Mouse (Mus musculus): ENCODE measurements around the gene Wdr89. TPM values are rescaled to one million over a fixed set of nuclear protein-coding genes. Genes with fewer than 3 reads are reported as not detected.
"Not testable (repeated sequence)": the region's sequence is repeated elsewhere in the genome, so short reads cannot be mapped to it uniquely, and the experiment has no call there.

The Wdr89 gene
- polyA plus RNA-seq, 1 experiment from 2014 or later: 14.5 TPM

DNA sequence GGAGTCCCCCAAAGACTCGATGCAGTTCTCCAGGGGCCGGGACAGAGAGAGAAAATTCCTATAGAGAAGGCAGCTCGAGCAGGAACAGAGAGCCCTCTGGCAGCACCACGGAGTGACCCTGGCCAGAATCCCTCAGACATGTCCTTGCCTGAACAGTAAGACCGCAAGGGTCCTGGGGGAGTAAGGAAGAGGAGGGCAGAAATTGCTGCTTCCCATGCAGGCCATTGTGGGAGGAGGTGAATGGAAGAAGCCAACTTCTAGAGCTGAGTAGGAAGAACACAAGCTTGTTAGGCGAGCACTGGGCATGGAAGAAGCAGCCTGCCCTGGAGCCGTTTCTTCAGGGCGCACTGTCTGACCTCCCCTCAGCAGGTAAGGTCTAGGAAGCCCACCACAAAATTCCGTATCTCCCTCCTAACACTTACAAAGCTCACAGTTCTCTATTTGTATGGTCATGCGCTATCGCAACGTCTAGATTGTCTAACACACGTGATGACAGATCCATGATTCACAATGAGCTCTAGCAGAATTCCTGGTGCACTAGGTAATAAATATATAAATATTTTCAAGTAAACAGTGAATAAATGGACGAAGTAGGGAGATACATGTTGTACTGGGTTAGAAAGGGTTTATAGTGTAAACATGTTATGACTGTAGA is 32.9 kb upstream of the Wdr89 start:
- H3K9ac ChIP-seq: peak overlapping the region; percentile 30; the same call in 1 of the 2 replicates
- no peak overlapping the region for H3K4me3 ChIP-seq (ENCODE audit: low read depth, low read length)
- no peak for TF ChIP-seq CTCF (IDR thresholded peaks at IDR 0.05; ENCODE audit: low read depth)
- no peaks in the 10 kb centered on the region for H3K4me1 ChIP-seq (ENCODE audit: insufficient read depth)
- H3K9me3 ChIP-seq (ENCODE audit: low read depth, low read length): no peaks in the 10 kb centered on the region; the same call in 1 of the 2 replicates
- ATAC-seq (ENCODE audit: insufficient read depth) (0 out of 2 replicates have a peak, but pooled peaks have one; percentile 6), DNase-seq (peak; percentile 26)
- H3K36me3 ChIP-seq (ENCODE audit: insufficient read depth): no peaks in the 10 kb centered on the region
- peak overlapping the region; percentile 48 for H3K4me2 ChIP-seq
- H3K27ac ChIP-seq (ENCODE audit: low read depth): no peak overlapping the region
- 59% methylated on average over 14 of the region's 14 CpGs for WGBS
- H3K27me3 ChIP-seq (ENCODE audit: insufficient read depth, low read length): no peaks in the 10 kb centered on the region

DNA sequence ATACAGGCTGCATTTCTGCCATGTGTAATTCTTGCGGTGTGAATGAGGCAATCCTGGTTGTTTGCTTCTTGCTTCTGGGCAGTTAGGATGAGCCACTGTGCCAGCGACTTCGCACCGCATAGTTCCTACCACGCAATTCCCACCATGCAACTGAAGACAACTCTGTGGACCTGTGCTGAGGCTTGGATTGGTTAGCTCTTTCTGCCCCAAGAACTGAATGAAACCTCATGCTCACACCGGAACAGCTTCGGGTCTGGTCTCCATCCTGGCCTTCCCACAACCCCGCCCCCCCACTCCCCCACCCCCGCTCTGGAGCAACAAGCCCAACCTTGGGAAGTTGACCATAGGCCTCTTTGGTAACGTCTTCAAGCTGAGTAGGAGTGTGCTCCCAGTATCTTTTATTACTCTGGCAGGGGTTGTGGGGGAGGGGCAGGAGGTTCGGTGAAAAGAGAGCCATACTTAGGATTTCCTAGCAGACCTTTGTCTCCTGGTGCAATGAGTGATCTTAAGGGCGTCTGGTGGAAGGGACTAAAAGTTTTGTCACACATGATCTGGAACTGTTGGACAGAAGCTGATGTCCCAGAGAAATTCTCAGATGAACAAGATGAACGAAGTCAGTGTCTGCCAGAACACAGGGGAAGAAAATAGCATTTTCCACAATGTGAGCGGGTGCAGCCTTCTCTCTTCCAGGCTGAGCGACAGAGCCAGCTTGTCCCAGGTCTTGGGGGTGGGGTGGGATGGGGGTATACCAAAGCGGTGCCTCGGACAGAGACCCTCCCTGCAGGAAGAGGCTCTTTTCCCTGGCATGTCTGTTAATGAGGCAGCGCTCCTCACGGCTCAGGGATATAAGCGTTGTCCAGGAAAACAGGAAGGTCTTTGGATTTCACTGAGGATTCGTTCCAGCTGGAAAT is 32.1 kb upstream of the Wdr89 start:
- peak; percentile 38; the same call in 1 of the 2 replicates for ATAC-seq (ENCODE audit: insufficient read depth)
- no peak for TF ChIP-seq CTCF (IDR thresholded peaks at IDR 0.05; ENCODE audit: low read depth)
- no peaks in the 10 kb centered on the region for H3K4me1 ChIP-seq (ENCODE audit: insufficient read depth)
- 30% methylated on average over 21 of the region's 21 CpGs for WGBS
- peak overlapping the region; percentile 48 for H3K4me2 ChIP-seq
- H3K4me3 ChIP-seq (ENCODE audit: low read depth, low read length): no peak overlapping the region; the same call in 1 of the 2 replicates
- peak overlapping the region; percentile 30; the same call in 1 of the 2 replicates for H3K9ac ChIP-seq
- H3K9me3 ChIP-seq (ENCODE audit: low read depth, low read length): no peaks in the 10 kb centered on the region; the same call in 1 of the 2 replicates
- no peaks in the 10 kb centered on the region for H3K27me3 ChIP-seq (ENCODE audit: insufficient read depth, low read length)
- peak; percentile 23 for DNase-seq
- no peak overlapping the region for H3K27ac ChIP-seq (ENCODE audit: low read depth)
- no peaks in the 10 kb centered on the region for H3K36me3 ChIP-seq (ENCODE audit: insufficient read depth)

DNA sequence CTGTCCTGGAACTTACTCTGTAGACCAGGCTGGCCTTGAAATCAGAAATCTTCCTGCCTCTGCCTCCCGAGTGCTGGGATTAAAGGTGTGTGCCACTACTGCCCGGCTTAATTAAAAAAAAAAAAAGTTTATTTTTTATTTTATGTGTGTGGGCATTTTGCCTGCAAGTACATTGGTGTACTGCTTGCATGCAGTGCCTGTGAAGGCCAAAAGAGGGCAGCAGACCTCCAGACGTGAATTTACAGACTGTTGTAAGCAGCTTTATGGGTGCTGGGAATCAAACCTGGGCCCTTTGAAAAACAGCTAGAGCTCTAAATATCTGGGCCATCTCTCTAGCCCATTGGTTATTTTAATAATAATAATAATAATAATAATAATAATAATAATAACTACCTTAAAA is 29.4 kb upstream of the Wdr89 start:
- WGBS: 96% methylated on average over 3 of the region's 3 CpGs
- Histone ChIP-seq H3K4me3 (ENCODE audit: low read depth, low read length) (no peak overlapping the region), H3K4me1 (ENCODE audit: insufficient read depth) (no peaks in the 10 kb centered on the region), H3K4me2 (no peak overlapping the region), H3K36me3 (ENCODE audit: insufficient read depth) (no peaks in the 10 kb centered on the region), H3K9me3 (ENCODE audit: low read depth, low read length) (no peaks in the 10 kb centered on the region; the same call in 1 of the 2 replicates), H3K27ac (ENCODE audit: low read depth) (no peak overlapping the region), H3K9ac (no peak overlapping the region), H3K27me3 (ENCODE audit: insufficient read depth, low read length) (no peaks in the 10 kb centered on the region)
- no peak for ATAC-seq (ENCODE audit: insufficient read depth)
- TF ChIP-seq CTCF (IDR thresholded peaks at IDR 0.05; ENCODE audit: low read depth): peak; percentile 25; the same call in 1 of the 2 replicates
- DNase-seq: no peak

GRCm38 (mm10) chr12:75695845-75696244 is 26.5 kb upstream of the Wdr89 start:
- ATAC-seq (ENCODE audit: insufficient read depth); DNase-seq; H3K4me1 ChIP-seq (ENCODE audit: insufficient read depth); H3K27me3 ChIP-seq (ENCODE audit: insufficient read depth, low read length); H3K9me3 ChIP-seq (ENCODE audit: low read depth, low read length); H3K4me3 ChIP-seq (ENCODE audit: low read depth, low read length); H3K9ac ChIP-seq; H3K27ac ChIP-seq (ENCODE audit: low read depth); H3K4me2 ChIP-seq; H3K36me3 ChIP-seq (ENCODE audit: insufficient read depth): not testable (repeated sequence)
- WGBS: 95% methylated on average over 1 of the region's 1 CpGs

GRCm38 (mm10) chr12:75689003-75689402 is 19.7 kb upstream of the Wdr89 start:
- H3K9me3 ChIP-seq (ENCODE audit: low read depth, low read length): no peaks in the 10 kb centered on the region
- H3K36me3 ChIP-seq (ENCODE audit: insufficient read depth): no peaks in the 10 kb centered on the region
- 82% methylated on average over 2 of the region's 2 CpGs for WGBS
- no peak overlapping the region for H3K27ac ChIP-seq (ENCODE audit: low read depth)
- H3K27me3 ChIP-seq (ENCODE audit: insufficient read depth, low read length): no peaks in the 10 kb centered on the region
- ATAC-seq (ENCODE audit: insufficient read depth) (no peak), DNase-seq (no peak)
- no peak overlapping the region for H3K4me3 ChIP-seq (ENCODE audit: low read depth, low read length)
- H3K4me1 ChIP-seq (ENCODE audit: insufficient read depth): no peaks in the 10 kb centered on the region
- no peak overlapping the region for H3K9ac ChIP-seq
- no peak for TF ChIP-seq CTCF (IDR thresholded peaks at IDR 0.05; ENCODE audit: low read depth)
- no peak overlapping the region for H3K4me2 ChIP-seq

GRCm38 (mm10) chr12:75687314-75687713 is 18.0 kb upstream of the Wdr89 start:
- H3K36me3 ChIP-seq (ENCODE audit: insufficient read depth): no peaks in the 10 kb centered on the region
- no peak for TF ChIP-seq CTCF (IDR thresholded peaks at IDR 0.05; ENCODE audit: low read depth)
- no peak overlapping the region for H3K4me3 ChIP-seq (ENCODE audit: low read depth, low read length)
- ATAC-seq (ENCODE audit: insufficient read depth) (no peak), DNase-seq (no peak)
- no peaks in the 10 kb centered on the region for H3K27me3 ChIP-seq (ENCODE audit: insufficient read depth, low read length)
- no peak overlapping the region for H3K9ac ChIP-seq
- H3K4me1 ChIP-seq (ENCODE audit: insufficient read depth): no peaks in the 10 kb centered on the region
- no peak overlapping the region for H3K27ac ChIP-seq (ENCODE audit: low read depth)
- 18% methylated on average over 4 of the region's 4 CpGs for WGBS
- H3K4me2 ChIP-seq: no peak overlapping the region
- no peaks in the 10 kb centered on the region for H3K9me3 ChIP-seq (ENCODE audit: low read depth, low read length)

GRCm38 (mm10) chr12:75684026-75684425 is 14.7 kb upstream of the Wdr89 start:
- not testable (repeated sequence) for ATAC-seq (ENCODE audit: insufficient read depth); H3K9ac ChIP-seq; H3K27me3 ChIP-seq (ENCODE audit: insufficient read depth, low read length); H3K4me1 ChIP-seq (ENCODE audit: insufficient read depth); H3K27ac ChIP-seq (ENCODE audit: low read depth); H3K9me3 ChIP-seq (ENCODE audit: low read depth, low read length); H3K36me3 ChIP-seq (ENCODE audit: insufficient read depth); H3K4me3 ChIP-seq (ENCODE audit: low read depth, low read length); H3K4me2 ChIP-seq; DNase-seq
- 87% methylated on average over 4 of the region's 4 CpGs for WGBS
